Mouse (Mus musculus): ENCODE measurements around the gene Vwa7. TPM values are rescaled to one million over a fixed set of nuclear protein-coding genes. Genes with fewer than 3 reads are reported as not detected.

The Vwa7 gene
- polyA plus RNA-seq, 1 experiment from 2014 or later, result 0.13 TPM

Other genes starting within 250 kb of the Vwa7 start
- 0.70 and 4.9 TPM in 2 replicates for gene Cyp21a1, start 212.0 kb upstream of the Vwa7 start, polyA plus RNA-seq (2015; fragmentation: Nextera tagmentation; extraction: Ambion mirVana)
- gene Stk19, start 179.6 kb upstream of the Vwa7 start, polyA plus RNA-seq (2015; fragmentation: Nextera tagmentation; extraction: Ambion mirVana), result 10.7 and 11.7 TPM in 2 replicates
- gene Dxo, start 179.6 kb upstream of the Vwa7 start, polyA plus RNA-seq (2015; fragmentation: Nextera tagmentation; extraction: Ambion mirVana), result 25.6 and 27.6 TPM in 2 replicates
- 24.8 and 27.3 TPM in 2 replicates for gene Skiv2l, start 166.4 kb upstream of the Vwa7 start, polyA plus RNA-seq (2015; fragmentation: Nextera tagmentation; extraction: Ambion mirVana)
- 41.4 and 42.3 TPM in 2 replicates for gene Nelfe, start 166.2 kb upstream of the Vwa7 start, polyA plus RNA-seq (2015; fragmentation: Nextera tagmentation; extraction: Ambion mirVana)
- gene Cfb, start 154.1 kb upstream of the Vwa7 start, polyA plus RNA-seq (2015; fragmentation: Nextera tagmentation; extraction: Ambion mirVana), result 384 and 472 TPM in 2 replicates
- gene Zbtb12, start 137.1 kb upstream of the Vwa7 start, polyA plus RNA-seq (2015; fragmentation: Nextera tagmentation; extraction: Ambion mirVana), result 0.26 and 0.37 TPM in 2 replicates
- not detected in 2 replicates for gene Gm20547, start 134.5 kb upstream of the Vwa7 start, polyA plus RNA-seq (2015; fragmentation: Nextera tagmentation; extraction: Ambion mirVana)
- 30.6 and 33.9 TPM in 2 replicates for gene C2, start 118.3 kb upstream of the Vwa7 start, polyA plus RNA-seq (2015; fragmentation: Nextera tagmentation; extraction: Ambion mirVana)
- 12.4 and 15.2 TPM in 2 replicates for gene Ehmt2, start 118.1 kb upstream of the Vwa7 start, polyA plus RNA-seq (2015; fragmentation: Nextera tagmentation; extraction: Ambion mirVana)
- 2.6 and 3.6 TPM in 2 replicates for gene Slc44a4, start 102.1 kb upstream of the Vwa7 start, polyA plus RNA-seq (2015; fragmentation: Nextera tagmentation; extraction: Ambion mirVana)
- gene Neu1, start 85.3 kb upstream of the Vwa7 start, polyA plus RNA-seq (2015; fragmentation: Nextera tagmentation; extraction: Ambion mirVana), result 17.8 and 20.6 TPM in 2 replicates
- gene Hspa1b, start 57.3 kb upstream of the Vwa7 start, polyA plus RNA-seq (2015; fragmentation: Nextera tagmentation; extraction: Ambion mirVana), result 0.05 TPM in 1 of 2 replicates, not detected in the other
- not detected in 2 replicates for gene Gm20481, start 46.7 kb upstream of the Vwa7 start, polyA plus RNA-seq (2015; fragmentation: Nextera tagmentation; extraction: Ambion mirVana)
- gene Hspa1a, start 44.4 kb upstream of the Vwa7 start, polyA plus RNA-seq (2015; fragmentation: Nextera tagmentation; extraction: Ambion mirVana), result 0.87 and 1.5 TPM in 2 replicates
- 0.21 and 0.27 TPM in 2 replicates for gene Hspa1l, start 43.9 kb upstream of the Vwa7 start, polyA plus RNA-seq (2015; fragmentation: Nextera tagmentation; extraction: Ambion mirVana)
- 97.6 and 103 TPM in 2 replicates for gene Lsm2, start 34.7 kb upstream of the Vwa7 start, polyA plus RNA-seq (2015; fragmentation: Nextera tagmentation; extraction: Ambion mirVana)
- 82.2 and 90.1 TPM in 2 replicates for gene Vars, start 15.6 kb upstream of the Vwa7 start, polyA plus RNA-seq (2015; fragmentation: Nextera tagmentation; extraction: Ambion mirVana)
- 2.2 and 2.6 TPM in 2 replicates for gene Sapcd1, start 11.4 kb downstream of the Vwa7 start, polyA plus RNA-seq (2015; fragmentation: Nextera tagmentation; extraction: Ambion mirVana)
- gene Msh5, start 30.2 kb downstream of the Vwa7 start, polyA plus RNA-seq (2015; fragmentation: Nextera tagmentation; extraction: Ambion mirVana), result 4.2 and 4.6 TPM in 2 replicates
- gene Clic1, start 33.4 kb downstream of the Vwa7 start, polyA plus RNA-seq (2015; fragmentation: Nextera tagmentation; extraction: Ambion mirVana), result 112 and 121 TPM in 2 replicates
- 16.3 and 18.1 TPM in 2 replicates for gene Ddah2, start 42.5 kb downstream of the Vwa7 start, polyA plus RNA-seq (2015; fragmentation: Nextera tagmentation; extraction: Ambion mirVana)
- gene Ly6g6c, start 48.8 kb downstream of the Vwa7 start, polyA plus RNA-seq (2015; fragmentation: Nextera tagmentation; extraction: Ambion mirVana), result 0.24 and 0.37 TPM in 2 replicates
- gene Mpig6b, start 49.6 kb downstream of the Vwa7 start, polyA plus RNA-seq (2015; fragmentation: Nextera tagmentation; extraction: Ambion mirVana), result 3.4 and 4.5 TPM in 2 replicates
- gene Ly6g6e, start 60.3 kb downstream of the Vwa7 start, polyA plus RNA-seq (2015; fragmentation: Nextera tagmentation; extraction: Ambion mirVana), result 0.17 TPM in 1 of 2 replicates, not detected in the other
- 0.55 and 0.77 TPM in 2 replicates for gene Ly6g6d, start 61.5 kb downstream of the Vwa7 start, polyA plus RNA-seq (2015; fragmentation: Nextera tagmentation; extraction: Ambion mirVana)
- gene Ly6g6f, start 69.0 kb downstream of the Vwa7 start, polyA plus RNA-seq (2015; fragmentation: Nextera tagmentation; extraction: Ambion mirVana), result 4.0 and 5.7 TPM in 2 replicates
- gene Abhd16a, start 72.7 kb downstream of the Vwa7 start, polyA plus RNA-seq (2015; fragmentation: Nextera tagmentation; extraction: Ambion mirVana), result 47.4 and 52.1 TPM in 2 replicates
- not detected in 2 replicates for gene Ly6g5c, start 91.7 kb downstream of the Vwa7 start, polyA plus RNA-seq (2015; fragmentation: Nextera tagmentation; extraction: Ambion mirVana)
- 0.33 and 0.35 TPM in 2 replicates for gene Ly6g5b, start 98.8 kb downstream of the Vwa7 start, polyA plus RNA-seq (2015; fragmentation: Nextera tagmentation; extraction: Ambion mirVana)
- 12.4 and 12.9 TPM in 2 replicates for gene Gpank1, start 104.9 kb downstream of the Vwa7 start, polyA plus RNA-seq (2015; fragmentation: Nextera tagmentation; extraction: Ambion mirVana)
- gene Csnk2b, start 105.5 kb downstream of the Vwa7 start, polyA plus RNA-seq (2015; fragmentation: Nextera tagmentation; extraction: Ambion mirVana), result 115 and 123 TPM in 2 replicates
- 2.7 TPM in 2 replicates for gene D17H6S53E, start 109.8 kb downstream of the Vwa7 start, polyA plus RNA-seq (2015; fragmentation: Nextera tagmentation; extraction: Ambion mirVana)
- gene Apom, start 115.5 kb downstream of the Vwa7 start, polyA plus RNA-seq (2015; fragmentation: Nextera tagmentation; extraction: Ambion mirVana), result 959 and 972 TPM in 2 replicates
- gene Bag6, start 118.6 kb downstream of the Vwa7 start, polyA plus RNA-seq (2015; fragmentation: Nextera tagmentation; extraction: Ambion mirVana), result 19.7 and 21.4 TPM in 2 replicates
- gene Prrc2a, start 148.3 kb downstream of the Vwa7 start, polyA plus RNA-seq (2015; fragmentation: Nextera tagmentation; extraction: Ambion mirVana), result 38.4 and 45.0 TPM in 2 replicates
- 22.8 and 23.2 TPM in 2 replicates for gene Aif1, start 159.5 kb downstream of the Vwa7 start, polyA plus RNA-seq (2015; fragmentation: Nextera tagmentation; extraction: Ambion mirVana)
- 38.8 and 41.4 TPM in 2 replicates for gene Lst1, start 171.9 kb downstream of the Vwa7 start, polyA plus RNA-seq (2015; fragmentation: Nextera tagmentation; extraction: Ambion mirVana)
- 1.2 and 2.4 TPM in 2 replicates for gene Ltb, start 177.9 kb downstream of the Vwa7 start, polyA plus RNA-seq (2015; fragmentation: Nextera tagmentation; extraction: Ambion mirVana)
- gene Tnf, start 185.4 kb downstream of the Vwa7 start, polyA plus RNA-seq (2015; fragmentation: Nextera tagmentation; extraction: Ambion mirVana), result 0.36 and 0.48 TPM in 2 replicates
- gene Lta, start 188.8 kb downstream of the Vwa7 start, polyA plus RNA-seq (2015; fragmentation: Nextera tagmentation; extraction: Ambion mirVana), result not detected in 2 replicates
- gene Gm16181, start 204.3 kb downstream of the Vwa7 start, polyA plus RNA-seq (2015; fragmentation: Nextera tagmentation; extraction: Ambion mirVana), result not detected in 2 replicates
- gene Atp6v1g2, start 217.1 kb downstream of the Vwa7 start, polyA plus RNA-seq (2015; fragmentation: Nextera tagmentation; extraction: Ambion mirVana), result 0.58 and 1.0 TPM in 2 replicates
- 2.8 and 2.9 TPM in 2 replicates for gene Nfkbil1, start 219.2 kb downstream of the Vwa7 start, polyA plus RNA-seq (2015; fragmentation: Nextera tagmentation; extraction: Ambion mirVana)
- gene Ddx39b, start 225.2 kb downstream of the Vwa7 start, polyA plus RNA-seq (2015; fragmentation: Nextera tagmentation; extraction: Ambion mirVana), result 128 and 133 TPM in 2 replicates
- 98.3 and 107 TPM in 2 replicates for gene H2-D1, start 246.2 kb downstream of the Vwa7 start, polyA plus RNA-seq (2015; fragmentation: Nextera tagmentation; extraction: Ambion mirVana)